Mouse (Mus musculus): Measurements from ENCODE around the gene Zfp366. TPM values are rescaled to one million over a fixed set of nuclear protein-coding genes. Genes with fewer than 3 reads are reported as not detected.
A peak's percentile ranks its signal among the peaks of the same experiment; 100 is the strongest.

Zfp366 gene
- polyA plus RNA-seq (2015; fragmentation: Nextera tagmentation; extraction: Ambion mirVana), result 0.96 and 1.1 TPM in 2 replicates

- WGBS, result 31% methylated on average over 11 of the region's 11 CpGs
- peak within 1 kb of the TSS; percentile 31 for H3K4me2 ChIP-seq (replicated peaks; ENCODE audit: low read depth, low read length)
- peak within 1 kb of the TSS; percentile 27; the same call in 1 of the 2 replicates for H3K27ac ChIP-seq (ENCODE audit: low read length)
- H3K9me3 ChIP-seq (ENCODE audit: low read length), result no peaks in the 10 kb centered on the region
- no peaks in the 10 kb centered on the region for H3K36me3 ChIP-seq (ENCODE audit: insufficient read depth, low read length)
- H3K4me1 ChIP-seq (ENCODE audit: insufficient read depth, low read length), result peaks cover 13% of the 10 kb centered on the region
- no peak for ATAC-seq (ENCODE audit: low FRiP score, low TSS enrichment)
- H3K4me3 ChIP-seq (ENCODE audit: low read length), result peak within 1 kb of the TSS; percentile 29
- H3K27me3 ChIP-seq (ENCODE audit: insufficient read depth, low read length), result no peaks in the 10 kb centered on the region
- H3K9ac ChIP-seq (replicated peaks; ENCODE audit: low read length), result peak within 1 kb of the TSS; percentile 41
Observed at GRCm38 (mm10) chr13:99184155-99184886, at the start of gene Zfp366. Zfp366 (plus strand) TSS chr13:99184823.

GRCm38 (mm10) chr13:99138351-99139255 is 46.0 kb upstream of the Zfp366 start:
- H3K4me3 ChIP-seq (ENCODE audit: low read length), result no peak overlapping the region
- ATAC-seq (ENCODE audit: low FRiP score, low TSS enrichment), result no peak
- no peaks in the 10 kb centered on the region for H3K9me3 ChIP-seq (ENCODE audit: low read length)
- H3K36me3 ChIP-seq (ENCODE audit: insufficient read depth, low read length), result no peaks in the 10 kb centered on the region
- no peak overlapping the region for H3K27ac ChIP-seq (ENCODE audit: low read length)
- H3K27me3 ChIP-seq (ENCODE audit: insufficient read depth, low read length), result no peaks in the 10 kb centered on the region
- no peak overlapping the region for H3K4me2 ChIP-seq (replicated peaks; ENCODE audit: low read depth, low read length)
- WGBS, result 82% methylated on average over 12 of the region's 12 CpGs
- no peak overlapping the region for H3K9ac ChIP-seq (replicated peaks; ENCODE audit: low read length)
- H3K4me1 ChIP-seq (ENCODE audit: insufficient read depth, low read length), result no peaks in the 10 kb centered on the region

GRCm38 (mm10) chr13:99146355-99146871 is 38.2 kb upstream of the Zfp366 start:
- 52% methylated on average over 13 of the region's 13 CpGs for WGBS

GRCm38 (mm10) chr13:99147645-99148111 is 36.9 kb upstream of the Zfp366 start:
- H3K9me3 ChIP-seq (ENCODE audit: low read length), result no peaks in the 10 kb centered on the region
- H3K4me2 ChIP-seq (replicated peaks; ENCODE audit: low read depth, low read length), result no peak overlapping the region

More at GRCm38 (mm10) chr13:99146355-99146871, 38.2 kb upstream of the Zfp366 start:
- Histone ChIP-seq H3K9ac (replicated peaks; ENCODE audit: low read length) (no peak overlapping the region), H3K27ac (ENCODE audit: low read length) (no peak overlapping the region), H3K4me1 (ENCODE audit: insufficient read depth, low read length) (0 out of 2 replicates have a peak, but pooled peaks cover 4% of the 10 kb centered on the region), H3K9me3 (ENCODE audit: low read length) (no peaks in the 10 kb centered on the region), H3K36me3 (ENCODE audit: insufficient read depth, low read length) (no peaks in the 10 kb centered on the region), H3K27me3 (ENCODE audit: insufficient read depth, low read length) (no peaks in the 10 kb centered on the region), H3K4me3 (ENCODE audit: low read length) (no peak overlapping the region), H3K4me2 (replicated peaks; ENCODE audit: low read depth, low read length) (no peak overlapping the region)
- ATAC-seq (ENCODE audit: low FRiP score, low TSS enrichment), result no peak

GRCm38 (mm10) chr13:99149551-99150305 is 34.9 kb upstream of the Zfp366 start:
- H3K9ac ChIP-seq (replicated peaks; ENCODE audit: low read length), result no peak overlapping the region
- no peak overlapping the region for H3K27ac ChIP-seq (ENCODE audit: low read length)
- no peaks in the 10 kb centered on the region for H3K9me3 ChIP-seq (ENCODE audit: low read length)
- H3K4me1 ChIP-seq (ENCODE audit: insufficient read depth, low read length), result 0 out of 2 replicates have a peak, but pooled peaks cover 12% of the 10 kb centered on the region
- H3K4me2 ChIP-seq (replicated peaks; ENCODE audit: low read depth, low read length), result no peak overlapping the region
- no peaks in the 10 kb centered on the region; the same call in 1 of the 2 replicates for H3K27me3 ChIP-seq (ENCODE audit: insufficient read depth, low read length)
- H3K36me3 ChIP-seq (ENCODE audit: insufficient read depth, low read length), result no peaks in the 10 kb centered on the region
- ATAC-seq (ENCODE audit: low FRiP score, low TSS enrichment), result no peak
- WGBS, result 58% methylated on average over 14 of the region's 14 CpGs
- no peak overlapping the region for H3K4me3 ChIP-seq (ENCODE audit: low read length)

More at GRCm38 (mm10) chr13:99147645-99148111, 36.9 kb upstream of the Zfp366 start:
- WGBS, result 76% methylated on average over 6 of the region's 6 CpGs
- no peaks in the 10 kb centered on the region for H3K36me3 ChIP-seq (ENCODE audit: insufficient read depth, low read length)
- no peak overlapping the region for H3K27ac ChIP-seq (ENCODE audit: low read length)
- no peak for ATAC-seq (ENCODE audit: low FRiP score, low TSS enrichment)
- H3K4me1 ChIP-seq (ENCODE audit: insufficient read depth, low read length), result 0 out of 2 replicates have a peak, but pooled peaks cover 10% of the 10 kb centered on the region
- no peak overlapping the region for H3K9ac ChIP-seq (replicated peaks; ENCODE audit: low read length)
- no peak overlapping the region for H3K4me3 ChIP-seq (ENCODE audit: low read length)
- H3K27me3 ChIP-seq (ENCODE audit: insufficient read depth, low read length), result no peaks in the 10 kb centered on the region; the same call in 1 of the 2 replicates

- ATAC-seq (ENCODE audit: low FRiP score, low TSS enrichment), result no peak
- H3K4me3 ChIP-seq (ENCODE audit: low read length), result no peak overlapping the region
- H3K4me2 ChIP-seq (replicated peaks; ENCODE audit: low read depth, low read length), result no peak overlapping the region
- no peaks in the 10 kb centered on the region for H3K36me3 ChIP-seq (ENCODE audit: insufficient read depth, low read length)
- 79% methylated on average over 6 of the region's 6 CpGs for WGBS
- no peak overlapping the region for H3K9ac ChIP-seq (replicated peaks; ENCODE audit: low read length)
- H3K9me3 ChIP-seq (ENCODE audit: low read length), result no peaks in the 10 kb centered on the region
- H3K27me3 ChIP-seq (ENCODE audit: insufficient read depth, low read length), result no peaks in the 10 kb centered on the region; the same call in 1 of the 2 replicates
- H3K4me1 ChIP-seq (ENCODE audit: insufficient read depth, low read length), result 0 out of 2 replicates have a peak, but pooled peaks cover 12% of the 10 kb centered on the region
- no peak overlapping the region for H3K27ac ChIP-seq (ENCODE audit: low read length)
Observed at GRCm38 (mm10) chr13:99150626-99151025, 34.0 kb upstream of the Zfp366 start.

- no peak overlapping the region for H3K27ac ChIP-seq (ENCODE audit: low read length)
- H3K4me1 ChIP-seq (ENCODE audit: insufficient read depth, low read length), result 0 out of 2 replicates have a peak, but pooled peaks cover 12% of the 10 kb centered on the region
- no peaks in the 10 kb centered on the region for H3K9me3 ChIP-seq (ENCODE audit: low read length)
- no peak overlapping the region for H3K9ac ChIP-seq (replicated peaks; ENCODE audit: low read length)
- H3K27me3 ChIP-seq (ENCODE audit: insufficient read depth, low read length), result no peaks in the 10 kb centered on the region; the same call in 1 of the 2 replicates
- ATAC-seq (ENCODE audit: low FRiP score, low TSS enrichment), result peak; percentile 56; the same call in 1 of the 2 replicates
- H3K4me3 ChIP-seq (ENCODE audit: low read length), result no peak overlapping the region
- no peaks in the 10 kb centered on the region for H3K36me3 ChIP-seq (ENCODE audit: insufficient read depth, low read length)
- no peak overlapping the region for H3K4me2 ChIP-seq (replicated peaks; ENCODE audit: low read depth, low read length)
- WGBS, result 28% methylated on average over 8 of the region's 8 CpGs
Observed at GRCm38 (mm10) chr13:99151121-99151520, 33.5 kb upstream of the Zfp366 start.

- H3K27me3 ChIP-seq (ENCODE audit: insufficient read depth, low read length), result no peaks in the 10 kb centered on the region; the same call in 1 of the 2 replicates
- H3K36me3 ChIP-seq (ENCODE audit: insufficient read depth, low read length), result no peaks in the 10 kb centered on the region; the same call in 1 of the 2 replicates
- 0 out of 2 replicates have a peak, but pooled peaks cover 8% of the 10 kb centered on the region for H3K4me1 ChIP-seq (ENCODE audit: insufficient read depth, low read length)
- no peak overlapping the region; the same call in 1 of the 2 replicates for H3K9ac ChIP-seq (replicated peaks; ENCODE audit: low read length)
- WGBS, result 12% methylated on average over 18 of the region's 18 CpGs
- no peak overlapping the region for H3K27ac ChIP-seq (ENCODE audit: low read length)
- peak overlapping the region; percentile 37 for H3K4me2 ChIP-seq (replicated peaks; ENCODE audit: low read depth, low read length)
- ATAC-seq (ENCODE audit: low FRiP score, low TSS enrichment), result no peak
- 0 out of 2 replicates have a peak overlapping the region, but pooled peaks have one; percentile 18 for H3K4me3 ChIP-seq (ENCODE audit: low read length)
- H3K9me3 ChIP-seq (ENCODE audit: low read length), result peaks cover 7% of the 10 kb centered on the region; the same call in 1 of the 2 replicates
Observed at GRCm38 (mm10) chr13:99152305-99152930, 32.2 kb upstream of the Zfp366 start.
